22 mouse cellular contexts compared by ENCODE assay signal in genomic region chr8:106951707-106952106, GRCm38 (mm10). TPM values are rescaled to one million over a fixed set of nuclear protein-coding genes. Genes with fewer than 3 reads are reported as not detected.
A peak's percentile ranks its signal among the peaks of the same experiment; 100 is the strongest.
DNase-seq lines count a peak whose midpoint lies in the region; ATAC-seq and TF ChIP-seq lines count a peak whose summit lies in the region.
"Had no signal": no experiment of that assay in that cellular context is flagged by ENCODE, and none has a peak within 500 bp of the region (broad histone marks: within the 10 kb centered on the region; RNA-seq: fewer than 3 reads in every experiment).

No protein-coding gene starts in this region.

- H3K9me3 ChIP-seq in limb, embryonic 13.5 days: no peaks in the 10 kb centered on the region
- H3K9me3 ChIP-seq in liver, embryonic 12.5 days (replicated peaks): no peaks in the 10 kb centered on the region
- H3K9me3 ChIP-seq: embryonic facial prominence, embryonic 15.5 days; forebrain, embryonic 10.5 days; heart, embryonic 15.5 days; hindbrain, embryonic 13.5 days had no signal

- peak overlapping the region; percentile 12 for H3K27ac ChIP-seq in gastrocnemius, adult 2 months
- H3K27ac ChIP-seq in testis, adult 2 months (ENCODE audit: control insufficient read depth, insufficient read depth, low read depth, low read length): peak overlapping the region; percentile 70; the same call in 1 of the 2 replicates
- peak overlapping the region; percentile 44; the same call in 1 of the 2 replicates for H3K27ac ChIP-seq in limb, embryonic 13.5 days
- H3K27ac ChIP-seq in liver, embryonic 12.5 days: no peak overlapping the region
- H3K27ac ChIP-seq: embryonic facial prominence, embryonic 15.5 days; forebrain, embryonic 10.5 days; heart, embryonic 15.5 days; hindbrain, embryonic 13.5 days; hindbrain, postnatal 0 days had no signal

- intact Hi-C loops in gastrocnemius, adult 2 months (cut with DNase I): no loop called here

- no peaks in the 10 kb centered on the region; the same call in 1 of the 2 replicates for H3K36me3 ChIP-seq in testis, adult 2 months (ENCODE audit: control insufficient read depth, insufficient read depth, low read length)
- H3K36me3 ChIP-seq in limb, embryonic 13.5 days: 0 out of 2 replicates have a peak, but pooled peaks cover 4% of the 10 kb centered on the region
- H3K36me3 ChIP-seq in liver, embryonic 12.5 days: no peaks in the 10 kb centered on the region
- H3K36me3 ChIP-seq: embryonic facial prominence, embryonic 15.5 days; forebrain, embryonic 10.5 days; heart, embryonic 15.5 days; hindbrain, embryonic 13.5 days had no signal

- 62% methylated on average over 4 of the region's 4 CpGs for WGBS in limb, embryonic 13.5 days
- WGBS in liver, embryonic 12.5 days (ENCODE audit: insufficient replicate concordance): 64% methylated on average over 4 of the region's 4 CpGs

- no peak for ATAC-seq in limb, embryonic 13.5 days (ENCODE audit: low FRiP score, low read depth)
- no peak for ATAC-seq in liver, embryonic 12.5 days
- ATAC-seq: forebrain, embryonic 14.5 days; hindbrain, postnatal 0 days had no signal

- TF ChIP-seq CTCF in gastrocnemius, adult 2 months (IDR thresholded peaks at IDR 0.05): no peak
- TF ChIP-seq CTCF in testis, adult 2 months (IDR thresholded peaks at IDR 0.05; ENCODE audit: control insufficient read depth, insufficient read depth, insufficient replicate concordance, low read depth, low read length): no peak

- no peak overlapping the region for H3K4me3 ChIP-seq in gastrocnemius, adult 2 months
- no peak overlapping the region for H3K4me3 ChIP-seq in testis, adult 2 months (ENCODE audit: control insufficient read depth, low read depth, low read length)
- no peak overlapping the region for H3K4me3 ChIP-seq in limb, embryonic 13.5 days
- H3K4me3 ChIP-seq in liver, embryonic 12.5 days: no peak overlapping the region
- H3K4me3 ChIP-seq: embryonic facial prominence, embryonic 15.5 days; erythroblast, embryonic 14.5 days; forebrain, embryonic 10.5 days; heart, embryonic 15.5 days; hindbrain, embryonic 13.5 days had no signal

- H3K9ac ChIP-seq in limb, embryonic 13.5 days: no peak overlapping the region
- no peak overlapping the region for H3K9ac ChIP-seq in liver, embryonic 12.5 days
- H3K9ac ChIP-seq: embryonic facial prominence, embryonic 15.5 days; heart, embryonic 15.5 days; hindbrain, embryonic 13.5 days had no signal

- no peak for DNase-seq in gastrocnemius, adult 2 months
- DNase-seq in gastrocnemius, adult 8-10 months (ENCODE audit: low spot score in 2 of 2): no peak
- no peak for DNase-seq in testis, postnatal 10 days (ENCODE audit: low spot score)
- DNase-seq in right cerebral cortex, postnatal 25 days: no peak
- DNase-seq: adrenal gland, postnatal 10 days; cerebellum, adult 11-12 months; cerebellum, adult 9-10 months; cerebellum, postnatal 36 days; gastrocnemius, postnatal 10 days; heart, adult 18-20 months; heart, postnatal 14 days had no signal

- no peak overlapping the region for H3K4me2 ChIP-seq in limb, embryonic 13.5 days (replicated peaks)
- no peak overlapping the region for H3K4me2 ChIP-seq in liver, embryonic 12.5 days
- H3K4me2 ChIP-seq: embryonic facial prominence, embryonic 15.5 days; heart, embryonic 11.5 days; heart, embryonic 15.5 days; hindbrain, embryonic 13.5 days had no signal

- H3K27me3 ChIP-seq in testis, adult 2 months (ENCODE audit: control insufficient read depth, insufficient read depth, low read length): no peaks in the 10 kb centered on the region
- H3K27me3 ChIP-seq in limb, embryonic 13.5 days: no peaks in the 10 kb centered on the region
- H3K27me3 ChIP-seq in liver, embryonic 12.5 days (replicated peaks): no peaks in the 10 kb centered on the region
- H3K27me3 ChIP-seq: embryonic facial prominence, embryonic 15.5 days; heart, embryonic 15.5 days; hindbrain, embryonic 13.5 days had no signal

- H3K4me1 ChIP-seq in testis, adult 2 months (ENCODE audit: control insufficient read depth, insufficient read depth, low read length): peaks cover 2% of the 10 kb centered on the region; the same call in 1 of the 2 replicates
- H3K4me1 ChIP-seq in limb, embryonic 13.5 days: 0 out of 2 replicates have a peak, but pooled peaks cover 6% of the 10 kb centered on the region
- peaks cover 4% of the 10 kb centered on the region; the same call in 1 of the 2 replicates for H3K4me1 ChIP-seq in liver, embryonic 12.5 days
- H3K4me1 ChIP-seq: forebrain, embryonic 10.5 days; heart, embryonic 15.5 days; hindbrain, embryonic 13.5 days had no signal

- TF ChIP-seq POLR2A in testis, adult 2 months (IDR thresholded peaks at IDR 0.05; ENCODE audit: control insufficient read depth, low read depth, low read length): no peak

RNA-seq across cellular contexts. Expression of gene Sntb2, which starts 16.2 kb away (rescaled TPM):
- total RNA-seq in gastrocnemius, adult 2 months (2021): 1 to 10 TPM; 3.5 to 5.1 TPM
- total RNA-seq in gastrocnemius, adult 8-10 months (2022): 1 to 10 TPM; 2.4 to 3.9 (median 3.7) TPM
- 13.4 and 14.4 TPM in 2 replicates for polyA plus RNA-seq in testis, adult 2 months (2012; rRNA removed)
- 16.4 and 17.7 TPM in 2 replicates for polyA plus RNA-seq in limb, embryonic 13.5 days (2015; fragmentation: Nextera tagmentation; extraction: Ambion mirVana)
- polyA plus RNA-seq in liver, embryonic 12.5 days (2016; fragmentation: Nextera tagmentation; extraction: Ambion mirVana): 3.5 and 4.1 TPM in 2 replicates

RNA-seq across cellular contexts. Expression of gene Utp4, which starts 58.3 kb away (rescaled TPM):
- total RNA-seq in gastrocnemius, adult 2 months (2021): 10 to 100 TPM; 20.1 to 24.0 TPM
- 10 to 100 TPM; 21.7 to 26.7 (median 25.3) TPM for total RNA-seq in gastrocnemius, adult 8-10 months (2022)
- 26.1 and 27.4 TPM in 2 replicates for polyA plus RNA-seq in testis, adult 2 months (2012; rRNA removed)
- 68.4 and 69.9 TPM in 2 replicates for polyA plus RNA-seq in limb, embryonic 13.5 days (2015; fragmentation: Nextera tagmentation; extraction: Ambion mirVana)
- 69.5 and 73.2 TPM in 2 replicates for polyA plus RNA-seq in liver, embryonic 12.5 days (2016; fragmentation: Nextera tagmentation; extraction: Ambion mirVana)
